Mouse (Mus musculus) CH12.LX (cell line): ENCODE measurements at regions not wholly inside any gene's neighbourhood (a gene's known extent, or its start where the extent isn't known, plus 50 kb on each side); places are given as distances from the start of the nearest gene placed in this dataset.

Experiments
- DNase-seq: peaks from one replicate; pipeline ENCODE4 v3.0.0-alpha.2; 2013; ENCODE audit errors: extremely low read depth
- H3K27ac ChIP-seq: 2 replicates; pipeline ENCODE4 v1.5.1; 2012; ENCODE audit warnings: low read depth, mild to moderate bottlenecking, control low read depth, moderate library complexity; ENCODE audit not compliant: insufficient read depth
- H3K27me3 ChIP-seq: replicated peaks from 2 replicates; pipeline ENCODE3; 2012; ENCODE audit warnings: inconsistent platforms
- H3K36me3 ChIP-seq, 2 experiments: replicated peaks in 1 of 2; 2 replicates each; pipeline versions ENCODE3 to v1.6.1; 2012; ENCODE audit warnings: inconsistent platforms in 1 of 2, low read length in 1 of 2, mild to moderate bottlenecking in 1 of 2, mixed read lengths in 1 of 2, moderate library complexity in 1 of 2; ENCODE audit not compliant: control insufficient read depth in 1 of 2, insufficient read depth in 1 of 2
- H3K4me1 ChIP-seq, 2 experiments: 2 replicates each; pipeline ENCODE4 v1.6.1; 2012; ENCODE audit warnings: inconsistent platforms in 1 of 2, moderate library complexity in 1 of 2; ENCODE audit not compliant: insufficient read depth in 2 of 2, control insufficient read depth in 1 of 2
- H3K4me2 ChIP-seq: 2 replicates; pipeline ENCODE4 v1.6.1; 2012; ENCODE audit warnings: low read depth, mild to moderate bottlenecking, control low read depth; ENCODE audit not compliant: poor library complexity, insufficient read depth, severe bottlenecking
- H3K4me3 ChIP-seq, 3 experiments: fragments of 150-350 bp in 1 of 3; sonication (generic) in 1 of 3; replicated peaks in 1 of 3; 2 replicates each; pipeline versions ENCODE3 to v1.5.1; 2011 to 2012; ENCODE audit warnings: low read depth in 2 of 3, low read length in 2 of 3, mild to moderate bottlenecking in 2 of 3, moderate library complexity in 2 of 3, control low read depth in 1 of 3, improper control_type of control experiment in 1 of 3, inconsistent platforms in 1 of 3, mixed read lengths in 1 of 3; ENCODE audit not compliant: poor library complexity in 1 of 3
- H3K79me2 ChIP-seq: replicated peaks from 2 replicates; pipeline ENCODE4 v1.6.1; 2012; ENCODE audit warnings: mild to moderate bottlenecking, moderate library complexity; ENCODE audit not compliant: control insufficient read depth, poor library complexity, insufficient read depth, severe bottlenecking; ENCODE audit errors: extremely low read depth
- H3K9ac ChIP-seq: 2 replicates; pipeline ENCODE4 v1.6.1; 2012; ENCODE audit warnings: low read depth, mild to moderate bottlenecking, control low read depth, moderate library complexity; ENCODE audit not compliant: insufficient read depth
- H3K9me3 ChIP-seq: replicated peaks from 2 replicates; pipeline ENCODE3; 2012; ENCODE audit warnings: low read length, inconsistent platforms, mixed read lengths
- ETS1 ChIP-seq: conservative IDR thresholded peaks from 2 replicates; pipeline ENCODE4 v1.6.1; 2012; ENCODE audit warnings: low read depth, mild to moderate bottlenecking, inconsistent platforms, low read length, improper control_type of control experiment, moderate library complexity
- GABPA ChIP-seq: IDR thresholded peaks from 2 replicates; pipeline ENCODE4 v1.6.1; 2012; ENCODE audit warnings: low read depth, low read length, improper control_type of control experiment, inconsistent platforms; ENCODE audit not compliant: insufficient replicate concordance
- HCFC1 ChIP-seq: IDR thresholded peaks from 2 replicates; pipeline ENCODE4 v1.6.1; 2012; ENCODE audit warnings: low read depth, mild to moderate bottlenecking, inconsistent platforms, low read length, improper control_type of control experiment
- IRF4 ChIP-seq: IDR thresholded peaks from 2 replicates; pipeline ENCODE4 v1.6.1; 2014; ENCODE audit warnings: low read depth, mild to moderate bottlenecking, inconsistent platforms, low read length, improper control_type of control experiment
- JUN ChIP-seq: IDR thresholded peaks from 2 replicates; pipeline ENCODE4 v1.6.1; 2011; ENCODE audit warnings: low read depth, mild to moderate bottlenecking, low read length, improper control_type of control experiment, moderate library complexity; ENCODE audit not compliant: insufficient read depth
- JUND ChIP-seq: conservative IDR thresholded peaks from 2 replicates; pipeline ENCODE4 v1.6.1; 2011; ENCODE audit warnings: low read depth, low read length, improper control_type of control experiment
- MAX ChIP-seq: IDR thresholded peaks from 2 replicates; pipeline ENCODE4 v1.6.1; 2011; ENCODE audit warnings: low read length, improper control_type of control experiment
- MAZ ChIP-seq: IDR thresholded peaks from 2 replicates; pipeline ENCODE4 v1.6.1; 2012; ENCODE audit warnings: low read depth, mild to moderate bottlenecking, inconsistent platforms, low read length, improper control_type of control experiment, moderate library complexity
- MEF2A ChIP-seq: IDR thresholded peaks from 2 replicates; pipeline ENCODE4 v1.6.1; 2014; ENCODE audit warnings: low read depth, mild to moderate bottlenecking, inconsistent platforms, low read length, improper control_type of control experiment, borderline replicate concordance
- MXI1 ChIP-seq: IDR thresholded peaks from 2 replicates; pipeline ENCODE4 v1.6.1; 2011; ENCODE audit warnings: mild to moderate bottlenecking, low read depth, low read length, improper control_type of control experiment
- NELFE ChIP-seq: IDR thresholded peaks from 2 replicates; pipeline ENCODE4 v1.6.1; 2011; ENCODE audit warnings: low read depth, low read length, improper control_type of control experiment
- NRF1 ChIP-seq: IDR thresholded peaks from 2 replicates; pipeline ENCODE4 v1.6.1; 2014; ENCODE audit warnings: low read depth, mild to moderate bottlenecking, inconsistent platforms, low read length, improper control_type of control experiment, moderate library complexity
- PAX5 ChIP-seq: IDR thresholded peaks from 2 replicates; pipeline ENCODE4 v1.6.1; 2012; ENCODE audit warnings: low read length, inconsistent platforms, mixed read lengths
- POLR2AphosphoS2 ChIP-seq: IDR thresholded peaks from 2 replicates; pipeline ENCODE4 v1.6.1; 2011; ENCODE audit warnings: low read depth, low read length, improper control_type of control experiment
- RAD21 ChIP-seq: IDR thresholded peaks from 2 replicates; pipeline ENCODE4 v1.6.1; 2011; ENCODE audit warnings: low read depth, mild to moderate bottlenecking, low read length, improper control_type of control experiment, moderate library complexity
- RCOR1 ChIP-seq: conservative IDR thresholded peaks from 2 replicates; pipeline ENCODE4 v1.6.1; 2012; ENCODE audit warnings: low read depth, mild to moderate bottlenecking, inconsistent platforms, low read length, improper control_type of control experiment
- SIN3A ChIP-seq: IDR thresholded peaks from 2 replicates; pipeline ENCODE4 v1.6.1; 2012; ENCODE audit warnings: low read length, improper control_type of control experiment, inconsistent platforms
- SMC3 ChIP-seq: IDR thresholded peaks from 2 replicates; pipeline ENCODE4 v1.6.1; 2011; ENCODE audit warnings: low read depth, low read length, improper control_type of control experiment
- TCF12 ChIP-seq: IDR thresholded peaks from 2 replicates; pipeline ENCODE4 v1.6.1; 2014; ENCODE audit warnings: low read depth, mild to moderate bottlenecking, inconsistent platforms, low read length, improper control_type of control experiment
- UBTF ChIP-seq: IDR thresholded peaks from 2 replicates; pipeline ENCODE4 v1.6.1; 2012; ENCODE audit warnings: low read depth, mild to moderate bottlenecking, inconsistent platforms, low read length, improper control_type of control experiment, moderate library complexity
- USF2 ChIP-seq: conservative IDR thresholded peaks from 2 replicates; pipeline ENCODE4 v1.6.1; 2011; ENCODE audit warnings: low read depth, low read length, improper control_type of control experiment
- ZKSCAN1 ChIP-seq: IDR thresholded peaks from 2 replicates; pipeline ENCODE4 v1.6.1; 2012; ENCODE audit warnings: low read depth, inconsistent platforms, low read length, improper control_type of control experiment, borderline replicate concordance
- dilution Hi-C: fragments of 300-500 bp; cut with MboI; formaldehyde crosslinking; loops from 2 replicates; pipeline ENCODE4 v1.14.3; 2020; ENCODE audit warnings: low sequenced_read_pairs; ENCODE audit not compliant: extremely low pct_unique_long_range_greater_than_20kb, extremely low pct_ligation_motif_present
- in situ Hi-C: fragments of 300-500 bp; cut with MboI; formaldehyde crosslinking; loops from 3 replicates; pipeline ENCODE4 v1.14.3; 2019; ENCODE audit warnings: low sequenced_read_pairs, low pct_ligation_motif_present, low pct_unique_long_range_greater_than_20kb, mixed read lengths

DNA sequence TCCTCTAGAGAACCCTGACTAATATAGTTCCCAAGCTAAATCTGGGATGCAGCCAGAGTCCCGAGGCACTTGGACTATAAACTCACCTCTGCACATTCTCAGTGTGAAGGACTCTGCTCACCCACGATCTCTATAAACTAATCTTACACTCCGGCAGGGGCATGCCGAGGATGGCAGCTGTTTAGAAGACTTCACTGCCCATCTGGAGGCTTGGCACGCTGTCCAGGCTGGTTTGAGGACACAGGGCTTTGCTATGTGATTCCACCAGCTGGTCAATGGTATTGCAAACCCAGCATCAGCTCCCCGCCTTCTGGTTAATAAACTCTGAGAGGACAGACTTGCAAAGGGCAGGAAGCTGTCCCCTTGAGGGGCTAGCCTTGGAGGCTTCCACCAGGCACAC is 153.3 kb upstream of the Irx3 start:
- dilution Hi-C loops, result no loop called here
- DNase-seq, result no peak

GRCm38 (mm10) chr8:91952981-91953380 is 151.1 kb upstream of the Irx3 start:
- dilution Hi-C loops (no loop called here), in situ Hi-C loops (no loop called here)
- H3K4me2 ChIP-seq, result no peak overlapping the region
- no peaks in the 10 kb centered on the region for H3K4me1 ChIP-seq
- no peaks in the 10 kb centered on the region for H3K36me3 ChIP-seq
- peaks cover 79% of the 10 kb centered on the region for H3K9me3 ChIP-seq
- H3K79me2 ChIP-seq, result no peaks in the 10 kb centered on the region
- TF ChIP-seq NRF1 (no peak), JUND (no peak), JUN (no peak)
- no peak overlapping the region for H3K9ac ChIP-seq
- no peak overlapping the region for H3K4me3 ChIP-seq
- H3K27me3 ChIP-seq, result no peaks in the 10 kb centered on the region
- DNase-seq, result no peak
- H3K27ac ChIP-seq, result no peak overlapping the region

More for the DNA sequence above, 153.3 kb upstream of the Irx3 start:
- no peaks in the 10 kb centered on the region for H3K36me3 ChIP-seq
- in situ Hi-C loops, result no loop called here
- no peak overlapping the region for H3K27ac ChIP-seq
- no peaks in the 10 kb centered on the region for H3K79me2 ChIP-seq
- no peak overlapping the region for H3K4me3 ChIP-seq
- no peaks in the 10 kb centered on the region for H3K27me3 ChIP-seq
- H3K9ac ChIP-seq, result no peak overlapping the region
- H3K4me2 ChIP-seq, result no peak overlapping the region
- no peaks in the 10 kb centered on the region for H3K4me1 ChIP-seq
- H3K9me3 ChIP-seq, result peaks cover 79% of the 10 kb centered on the region
- TF ChIP-seq MEF2A (no peak), MXI1 (no peak), RAD21 (no peak)
- TF ChIP-seq, all 38 proteins: peak for 0

GRCm38 (mm10) chr8:91949110-91949509 is 147.2 kb upstream of the Irx3 start:
- Histone ChIP-seq H3K36me3 (no peaks in the 10 kb centered on the region), H3K79me2 (no peaks in the 10 kb centered on the region), H3K27ac (no peak overlapping the region), H3K4me3 (no peak overlapping the region), H3K4me2 (no peak overlapping the region), H3K9ac (no peak overlapping the region), H3K9me3 (peaks cover 69% of the 10 kb centered on the region), H3K4me1 (no peaks in the 10 kb centered on the region), H3K27me3 (no peaks in the 10 kb centered on the region)
- TF ChIP-seq MEF2A (no peak), GABPA (no peak), PAX5 (no peak), SMC3 (no peak), MAZ (no peak), RAD21 (no peak), MAX (no peak), ETS1 (no peak), ZKSCAN1 (no peak), HCFC1 (no peak), USF2 (no peak), IRF4 (no peak), JUND (no peak), POLR2AphosphoS2 (no peak), SIN3A (no peak), MXI1 (no peak), UBTF (no peak), TCF12 (no peak), NELFE (no peak), RCOR1 (no peak)
- dilution Hi-C loops, result no loop called here
- in situ Hi-C loops, result no loop called here
- DNase-seq, result no peak
